ENCODE assay signal across 25 mouse cellular contexts in genomic region chr15:85604507-85604906, GRCm38 (mm10). TPM values are rescaled to one million over a fixed set of nuclear protein-coding genes. Genes with fewer than 3 reads are reported as not detected.
"Had no signal": no experiment of that assay in that cellular context is flagged by ENCODE, and none has a peak within 500 bp of the region (broad histone marks: within the 10 kb centered on the region; RNA-seq: fewer than 3 reads in every experiment).

No protein-coding gene starts in this region.

- ATAC-seq: hindbrain, postnatal 0 days; intestine, embryonic 16.5 days; liver, embryonic 12.5 days had no signal

- H3K9me3 ChIP-seq: heart, embryonic 10.5 days; heart, embryonic 12.5 days; hindbrain, embryonic 13.5 days; hindbrain, embryonic 15.5 days; kidney, embryonic 15.5 days; limb, embryonic 13.5 days; limb, embryonic 15.5 days; liver, embryonic 12.5 days had no signal

- H3K36me3 ChIP-seq: heart, embryonic 10.5 days; heart, embryonic 12.5 days; hindbrain, embryonic 13.5 days; hindbrain, embryonic 15.5 days; kidney, embryonic 15.5 days; limb, embryonic 13.5 days; limb, embryonic 15.5 days; liver, embryonic 12.5 days had no signal

- DNase-seq: gastrocnemius, postnatal 10 days; gastrocnemius, postnatal 25 days; heart, adult 18-20 months; heart, postnatal 10 days; heart, postnatal 4 days; kidney, adult 11 months; kidney, adult 2 months; kidney, adult 9 months; kidney, postnatal 14 days; kidney, postnatal 36 days; layer of hippocampus, adult 9-11 months; layer of hippocampus, postnatal 36 days; left cerebral cortex, postnatal 4 days had no signal

- H3K4me3 ChIP-seq: heart, embryonic 10.5 days; heart, embryonic 12.5 days; hindbrain, embryonic 13.5 days; hindbrain, embryonic 15.5 days; kidney, embryonic 15.5 days; limb, embryonic 13.5 days; limb, embryonic 15.5 days; liver, embryonic 12.5 days had no signal

- H3K4me1 ChIP-seq: hindbrain, embryonic 15.5 days had no signal

- H3K27me3 ChIP-seq: hindbrain, embryonic 15.5 days; kidney, embryonic 15.5 days; limb, embryonic 13.5 days; limb, embryonic 15.5 days had no signal

- H3K4me2 ChIP-seq: heart, embryonic 12.5 days; hindbrain, embryonic 13.5 days; hindbrain, embryonic 15.5 days; kidney, embryonic 15.5 days; limb, embryonic 15.5 days; liver, embryonic 12.5 days had no signal

- H3K9ac ChIP-seq: heart, embryonic 12.5 days; hindbrain, embryonic 13.5 days; hindbrain, embryonic 15.5 days; kidney, embryonic 15.5 days; limb, embryonic 13.5 days; limb, embryonic 15.5 days; liver, embryonic 12.5 days; liver, embryonic 14.5 days had no signal

- H3K27ac ChIP-seq: heart, embryonic 10.5 days; hindbrain, embryonic 13.5 days; hindbrain, embryonic 15.5 days; hindbrain, postnatal 0 days; kidney, embryonic 15.5 days; limb, embryonic 13.5 days; limb, embryonic 15.5 days; liver, embryonic 12.5 days; liver, embryonic 14.5 days had no signal

RNA-seq across cellular contexts. Expression of gene Wnt7b, which starts 22.2 kb away (rescaled TPM):
- total RNA-seq: gastrocnemius, postnatal 25 days; granulocyte monocyte progenitor cell, adult 5-6 weeks had no signal
